14 mouse cellular contexts compared by ENCODE assay signal in genomic region chr2:94069482-94069881, GRCm38 (mm10). TPM values are rescaled to one million over a fixed set of nuclear protein-coding genes. Genes with fewer than 3 reads are reported as not detected.
DNase-seq lines count a peak whose midpoint lies in the region; ATAC-seq and TF ChIP-seq lines count a peak whose summit lies in the region.
"Had no signal": no experiment of that assay in that cellular context is flagged by ENCODE, and none has a peak within 500 bp of the region (broad histone marks: within the 10 kb centered on the region; RNA-seq: fewer than 3 reads in every experiment).

No protein-coding gene starts in this region.

- H3K9ac ChIP-seq in intestine, postnatal 0 days (ENCODE audit: low read depth, low read length): no peak overlapping the region
- no peak overlapping the region for H3K9ac ChIP-seq in intestine, embryonic 16.5 days (ENCODE audit: low read depth, low read length)
- no peak overlapping the region for H3K9ac ChIP-seq in lung, embryonic 14.5 days
- H3K9ac ChIP-seq: embryonic facial prominence, embryonic 13.5 days; limb, embryonic 12.5 days had no signal

- CTCF ChIA-PET in Patski (lab: Charles Lee): interaction anchor here (1.0 kb wide), 1 partner anchor 16 kb away, joined by 3 read pairs; no protein-coding TSS in a partner anchor

- POLR2A ChIA-PET in Patski (lab: Charles Lee): interaction anchor here (0.6 kb wide), 1 partner anchor 195 kb away, joined by 3 read pairs; no protein-coding TSS in a partner anchor

- H3K9me3 ChIP-seq in intestine, postnatal 0 days (ENCODE audit: control insufficient read depth): no peaks in the 10 kb centered on the region
- no peaks in the 10 kb centered on the region for H3K9me3 ChIP-seq in intestine, embryonic 16.5 days (ENCODE audit: control insufficient read depth, low read length)
- no peaks in the 10 kb centered on the region for H3K9me3 ChIP-seq in lung, embryonic 14.5 days (ENCODE audit: low read depth, low read length)
- H3K9me3 ChIP-seq: embryonic facial prominence, embryonic 13.5 days; limb, embryonic 12.5 days had no signal

- H3K27me3 ChIP-seq in intestine, postnatal 0 days (replicated peaks; ENCODE audit: control insufficient read depth, insufficient read depth, low read length): no peaks in the 10 kb centered on the region
- H3K27me3 ChIP-seq in intestine, embryonic 16.5 days (replicated peaks; ENCODE audit: control insufficient read depth, insufficient read depth, low read length): no peaks in the 10 kb centered on the region
- no peaks in the 10 kb centered on the region for H3K27me3 ChIP-seq in lung, embryonic 14.5 days (ENCODE audit: insufficient read depth, low read length)
- no peaks in the 10 kb centered on the region for H3K27me3 ChIP-seq in Patski
- H3K27me3 ChIP-seq: embryonic facial prominence, embryonic 13.5 days; limb, embryonic 12.5 days had no signal

- 85% methylated on average over 5 of the region's 5 CpGs for WGBS in intestine, postnatal 0 days
- 80% methylated on average over 5 of the region's 5 CpGs for WGBS in intestine, embryonic 16.5 days
- WGBS in lung, embryonic 14.5 days: 75% methylated on average over 5 of the region's 5 CpGs

- H3K36me3 ChIP-seq in intestine, postnatal 0 days (ENCODE audit: control insufficient read depth, insufficient read depth): no peaks in the 10 kb centered on the region; the same call in 1 of the 2 replicates
- no peaks in the 10 kb centered on the region for H3K36me3 ChIP-seq in intestine, embryonic 16.5 days (ENCODE audit: control insufficient read depth, insufficient read depth, low read length)
- H3K36me3 ChIP-seq in lung, embryonic 14.5 days (ENCODE audit: insufficient read depth): no peaks in the 10 kb centered on the region

- no peak for DNase-seq in lung, embryonic 14.5 days
- DNase-seq in lung, postnatal 14 days: no peak
- DNase-seq in Patski (ENCODE audit: low read depth, low spot score): no peak
- no peak for DNase-seq in adrenal gland, adult (ENCODE audit: inconsistent age in 2 of 2, low spot score in 1 of 2)
- DNase-seq: cerebellum, adult 9-11 months; heart, postnatal 14 days; kidney, postnatal 10 days; lung, adult 18-20 months had no signal

- peak; percentile 55 for TF ChIP-seq CTCF in intestine, postnatal 0 days (IDR thresholded peaks at IDR 0.05; ENCODE audit: low read depth)
- TF ChIP-seq CTCF in lung, embryonic 14.5 days (IDR thresholded peaks at IDR 0.05; ENCODE audit: low read depth): peak; percentile 35
- TF ChIP-seq CTCF in Patski (IDR thresholded peaks at IDR 0.05): peak; percentile 53
- TF ChIP-seq CTCF in cortical plate, adult 2 months (IDR thresholded peaks at IDR 0.05; ENCODE audit: extremely low read depth, insufficient read depth, low read length): 0 out of 2 replicates have a peak, but pooled peaks have one; percentile 24

- no peak for TF ChIP-seq POLR2A in cortical plate, adult 2 months (IDR thresholded peaks at IDR 0.05; ENCODE audit: extremely low read depth, insufficient read depth, low read length)

- no peak overlapping the region for H3K27ac ChIP-seq in intestine, postnatal 0 days (ENCODE audit: low read depth, low read length)
- no peak overlapping the region for H3K27ac ChIP-seq in intestine, embryonic 16.5 days (ENCODE audit: low read length)
- H3K27ac ChIP-seq in lung, embryonic 14.5 days (ENCODE audit: low read depth): no peak overlapping the region
- H3K27ac ChIP-seq in cortical plate, adult 2 months (ENCODE audit: insufficient read depth, low read length): no peak overlapping the region
- H3K27ac ChIP-seq: embryonic facial prominence, embryonic 13.5 days; limb, embryonic 12.5 days had no signal

- H3K4me3 ChIP-seq in intestine, postnatal 0 days (ENCODE audit: low read depth, low read length): no peak overlapping the region
- H3K4me3 ChIP-seq in intestine, embryonic 16.5 days (ENCODE audit: low read length): no peak overlapping the region
- H3K4me3 ChIP-seq in lung, embryonic 14.5 days (ENCODE audit: low read depth, low read length): no peak overlapping the region
- no peak overlapping the region for H3K4me3 ChIP-seq in cortical plate, adult 2 months (ENCODE audit: insufficient read depth, low read length)
- H3K4me3 ChIP-seq: embryonic facial prominence, embryonic 13.5 days; limb, embryonic 12.5 days had no signal

- no peaks in the 10 kb centered on the region; the same call in 1 of the 2 replicates for H3K4me1 ChIP-seq in intestine, postnatal 0 days (replicated peaks; ENCODE audit: control insufficient read depth, insufficient read depth, low read length)
- H3K4me1 ChIP-seq in intestine, embryonic 16.5 days (ENCODE audit: control insufficient read depth, insufficient read depth, low read length): no peaks in the 10 kb centered on the region
- H3K4me1 ChIP-seq in lung, embryonic 14.5 days (ENCODE audit: insufficient read depth): no peaks in the 10 kb centered on the region
- no peaks in the 10 kb centered on the region for H3K4me1 ChIP-seq in cortical plate, adult 2 months (ENCODE audit: control insufficient read depth, insufficient read depth, low read length)
- H3K4me1 ChIP-seq: embryonic facial prominence, embryonic 13.5 days; limb, embryonic 12.5 days had no signal

- no peak for ATAC-seq in intestine, postnatal 0 days
- ATAC-seq in intestine, embryonic 16.5 days: no peak
- no peak for ATAC-seq in lung, embryonic 14.5 days (ENCODE audit: insufficient read depth)
- no peak for ATAC-seq in Patski
- ATAC-seq: inflammation-experienced regulatory T-cells, adult 6 months had no signal

- H3K4me2 ChIP-seq in intestine, postnatal 0 days (replicated peaks; ENCODE audit: low read depth): no peak overlapping the region
- no peak overlapping the region for H3K4me2 ChIP-seq in intestine, embryonic 16.5 days (ENCODE audit: low read depth, low read length)
- no peak overlapping the region for H3K4me2 ChIP-seq in lung, embryonic 14.5 days
- H3K4me2 ChIP-seq: embryonic facial prominence, embryonic 13.5 days; limb, embryonic 12.5 days had no signal

- in situ Hi-C loops in Patski (cut with MboI; ENCODE audit: low pct_unique_long_range_greater_than_20kb): loop anchor here (10.0 kb wide), 1 partner anchor 175 kb away; no protein-coding TSS in a partner anchor

RNA-seq across cellular contexts. Expression of gene Alkbh3, which starts 58.9 kb away (rescaled TPM):
- polyA plus RNA-seq in intestine, postnatal 0 days (2015; fragmentation: Nextera tagmentation; extraction: Ambion mirVana): 58.8 and 63.2 TPM in 2 replicates
- 68.4 and 77.8 TPM in 2 replicates for polyA plus RNA-seq in intestine, embryonic 16.5 days (2015; fragmentation: Nextera tagmentation; extraction: Ambion mirVana)
- 69.3 and 74.9 TPM in 2 replicates for polyA plus RNA-seq in lung, embryonic 14.5 days (2014; fragmentation: Nextera tagmentation; extraction: Ambion mirVana)
- 35.1 TPM for polyA plus RNA-seq in Patski (2021)
- 45.9 and 51.3 TPM in 2 replicates for polyA plus RNA-seq in cortical plate, adult 2 months (2012; rRNA removed)
